Mouse (Mus musculus): ENCODE data around the gene Zdhhc4. TPM values are rescaled to one million over a fixed set of nuclear protein-coding genes. Genes with fewer than 3 reads are reported as not detected.
A peak's percentile ranks its signal among the peaks of the same experiment; 100 is the strongest.

Zdhhc4 gene
- total RNA-seq, 1 experiment: 27.7 TPM

GRCm38 (mm10) chr5:143297986-143298385, 31.1 kb downstream of the Zdhhc4 start:
- Histone ChIP-seq H3K36me3 (ENCODE audit: control insufficient read depth, insufficient read depth, low read length, poor library complexity, severe bottlenecking) (peaks cover 9% of the 10 kb centered on the region), H3K4me3 (ENCODE audit: insufficient read depth in 1 of 2, low read depth in 1 of 2, low read length in 2 of 2, poor library complexity in 1 of 2, severe bottlenecking in 1 of 2) (no peak overlapping the region), H3K9me3 (ENCODE audit: control insufficient read depth, insufficient read depth, low read depth, low read length) (no peaks in the 10 kb centered on the region), H3K9ac (ENCODE audit: insufficient read depth, low read depth, low read length, poor library complexity, severe bottlenecking) (no peak overlapping the region), H3K27ac (ENCODE audit: insufficient read depth, low read depth, low read length, poor library complexity, severe bottlenecking) (no peak overlapping the region), H3K4me1 (ENCODE audit: control insufficient read depth in 2 of 2, insufficient read depth in 2 of 2, low read length in 2 of 2, poor library complexity in 1 of 2) (peaks cover 2 to 3% of the 10 kb centered on the region in 2 experiments; a peak in 2 of 4 replicates)
- in situ Hi-C loops (cut with MboI; ENCODE audit: low sequenced_read_pairs in 2 of 2, unreplicated experiment in 2 of 2): no loop called here
- TF ChIP-seq HCFC1 (IDR thresholded peaks at IDR 0.05; ENCODE audit: borderline replicate concordance, insufficient read depth, low read length): no peak
- no peak for TF ChIP-seq CHD2 (IDR thresholded peaks at IDR 0.05; ENCODE audit: low read depth, low read length)
- TF ChIP-seq ZC3H11A (IDR thresholded peaks at IDR 0.05; ENCODE audit: borderline replicate concordance, low read depth, low read length): no peak
- TF ChIP-seq MAFK (IDR thresholded peaks at IDR 0.05; ENCODE audit: insufficient read depth, low read depth, low read length): no peak
- no peak for TF ChIP-seq ZNF384 (IDR thresholded peaks at IDR 0.05; ENCODE audit: low read depth, low read length)
- DNase-seq (ENCODE audit: low read depth, low spot score): no peak

DNA sequence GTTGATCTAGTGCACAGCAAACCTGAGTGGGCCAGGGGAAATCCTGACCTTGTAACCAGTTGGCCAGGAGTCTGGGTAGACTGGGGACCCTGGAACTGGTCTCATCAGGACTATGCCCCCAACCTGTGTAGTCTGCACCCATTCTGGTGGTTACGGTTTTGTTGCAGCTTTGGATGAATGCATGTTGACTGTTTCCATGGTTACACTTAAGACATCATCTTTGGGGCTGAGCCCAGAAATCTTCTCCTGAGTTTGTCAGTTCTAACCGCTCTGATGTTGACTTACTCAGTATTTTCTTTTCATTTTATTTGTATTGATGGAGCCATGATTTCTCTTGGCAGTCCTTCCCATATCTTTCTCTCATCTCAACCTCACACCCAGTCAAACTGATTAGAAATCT, 33.7 kb downstream of the Zdhhc4 start:
- H3K4me1 ChIP-seq (ENCODE audit: control insufficient read depth in 2 of 2, insufficient read depth in 2 of 2, low read length in 2 of 2, poor library complexity in 1 of 2): peaks cover 2 to 3% of the 10 kb centered on the region in 2 experiments; a peak in 2 of 4 replicates
- in situ Hi-C loops (cut with MboI; ENCODE audit: low sequenced_read_pairs in 2 of 2, unreplicated experiment in 2 of 2): no loop called here
- no peak overlapping the region for H3K27ac ChIP-seq (ENCODE audit: insufficient read depth, low read depth, low read length, poor library complexity, severe bottlenecking)
- no peak overlapping the region for H3K9ac ChIP-seq (ENCODE audit: insufficient read depth, low read depth, low read length, poor library complexity, severe bottlenecking)
- H3K36me3 ChIP-seq (ENCODE audit: control insufficient read depth, insufficient read depth, low read length, poor library complexity, severe bottlenecking): no peaks in the 10 kb centered on the region
- DNase-seq (ENCODE audit: low read depth, low spot score): no peak
- no peaks in the 10 kb centered on the region for H3K9me3 ChIP-seq (ENCODE audit: control insufficient read depth, insufficient read depth, low read depth, low read length)
- TF ChIP-seq ZNF384 (IDR thresholded peaks at IDR 0.05; ENCODE audit: low read depth, low read length) (no peak), ZC3H11A (IDR thresholded peaks at IDR 0.05; ENCODE audit: borderline replicate concordance, low read depth, low read length) (no peak), MAFK (IDR thresholded peaks at IDR 0.05; ENCODE audit: insufficient read depth, low read depth, low read length) (no peak), CHD2 (IDR thresholded peaks at IDR 0.05; ENCODE audit: low read depth, low read length) (no peak), HCFC1 (IDR thresholded peaks at IDR 0.05; ENCODE audit: borderline replicate concordance, insufficient read depth, low read length) (no peak)
- no peak overlapping the region for H3K4me3 ChIP-seq (ENCODE audit: insufficient read depth in 1 of 2, low read depth in 1 of 2, low read length in 2 of 2, poor library complexity in 1 of 2, severe bottlenecking in 1 of 2)

DNA sequence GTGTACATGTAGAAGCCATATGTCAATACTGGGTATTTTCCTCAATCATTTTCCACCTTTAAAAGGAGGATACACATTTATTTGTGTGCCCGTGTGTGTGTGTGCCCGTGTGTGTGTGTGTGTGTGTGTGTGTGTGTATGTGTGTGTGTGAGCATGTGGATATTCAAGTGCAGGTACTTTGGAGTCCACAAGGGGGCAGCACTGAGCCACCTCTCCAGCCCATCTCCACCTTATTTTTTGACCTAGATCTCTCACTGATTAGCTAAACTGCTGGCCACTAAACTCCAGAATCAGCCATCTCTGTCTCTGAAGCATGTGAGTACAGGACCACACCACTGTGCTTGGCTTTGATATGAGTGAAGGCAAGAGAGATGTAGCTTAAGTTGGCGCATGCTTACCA, 34.2 kb downstream of the Zdhhc4 start:
- no peak overlapping the region for H3K9ac ChIP-seq (ENCODE audit: insufficient read depth, low read depth, low read length, poor library complexity, severe bottlenecking)
- DNase-seq (ENCODE audit: low read depth, low spot score): no peak
- H3K4me3 ChIP-seq (ENCODE audit: insufficient read depth in 1 of 2, low read depth in 1 of 2, low read length in 2 of 2, poor library complexity in 1 of 2, severe bottlenecking in 1 of 2): no peak overlapping the region
- H3K27ac ChIP-seq (ENCODE audit: insufficient read depth, low read depth, low read length, poor library complexity, severe bottlenecking): no peak overlapping the region
- in situ Hi-C loops (cut with MboI; ENCODE audit: low sequenced_read_pairs in 2 of 2, unreplicated experiment in 2 of 2): no loop called here
- H3K9me3 ChIP-seq (ENCODE audit: control insufficient read depth, insufficient read depth, low read depth, low read length): no peaks in the 10 kb centered on the region
- TF ChIP-seq CHD2 (IDR thresholded peaks at IDR 0.05; ENCODE audit: low read depth, low read length) (no peak), ZNF384 (IDR thresholded peaks at IDR 0.05; ENCODE audit: low read depth, low read length) (no peak)
- H3K36me3 ChIP-seq (ENCODE audit: control insufficient read depth, insufficient read depth, low read length, poor library complexity, severe bottlenecking): no peaks in the 10 kb centered on the region
- peaks cover 2 to 3% of the 10 kb centered on the region in 2 experiments; a peak in 2 of 4 replicates for H3K4me1 ChIP-seq (ENCODE audit: control insufficient read depth in 2 of 2, insufficient read depth in 2 of 2, low read length in 2 of 2, poor library complexity in 1 of 2)

DNA sequence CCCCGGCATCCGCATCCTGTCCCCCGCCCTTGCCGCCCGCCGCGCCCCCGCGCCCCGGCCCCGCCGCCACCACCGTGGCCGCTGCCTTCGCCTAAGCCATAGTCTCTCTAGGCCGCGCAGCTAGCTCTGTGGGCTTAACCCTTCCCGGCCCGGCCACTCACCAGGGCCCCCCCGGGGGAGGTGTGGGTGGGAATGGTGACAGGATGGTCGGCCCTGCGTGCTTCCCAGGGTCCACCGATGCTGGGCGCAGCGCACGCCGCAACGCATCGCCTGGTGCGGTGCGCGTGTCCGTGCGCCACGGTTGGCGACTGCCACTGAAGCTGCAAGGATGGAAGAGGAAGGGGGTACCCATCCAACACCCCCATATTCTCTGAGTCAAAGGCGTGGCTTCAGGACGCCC, 35.7 kb downstream of the Zdhhc4 start, which contains the start of gene Zfp853:
Gene Zfp853, minus strand, starts transcription at position 220 of the 400 bp plus-strand sequence.
- Histone ChIP-seq H3K4me1 (ENCODE audit: control insufficient read depth in 2 of 2, insufficient read depth in 2 of 2, low read length in 2 of 2, poor library complexity in 1 of 2) (peaks cover 2 to 3% of the 10 kb centered on the region in 2 experiments; a peak in 2 of 4 replicates), H3K36me3 (ENCODE audit: control insufficient read depth, insufficient read depth, low read length, poor library complexity, severe bottlenecking) (no peaks in the 10 kb centered on the region), H3K27ac (ENCODE audit: insufficient read depth, low read depth, low read length, poor library complexity, severe bottlenecking) (no peak within 1 kb of the TSS), H3K4me3 (ENCODE audit: insufficient read depth in 1 of 2, low read depth in 1 of 2, low read length in 2 of 2, poor library complexity in 1 of 2, severe bottlenecking in 1 of 2) (peak within 1 kb of the TSS; percentile 61 to 62), H3K9me3 (ENCODE audit: control insufficient read depth, insufficient read depth, low read depth, low read length) (no peaks in the 10 kb centered on the region), H3K9ac (ENCODE audit: insufficient read depth, low read depth, low read length, poor library complexity, severe bottlenecking) (peak within 1 kb of the TSS; percentile 61; the same call in 1 of the 2 replicates)
- no peak for DNase-seq (ENCODE audit: low read depth, low spot score)
- in situ Hi-C loops (cut with MboI; ENCODE audit: low sequenced_read_pairs in 2 of 2, unreplicated experiment in 2 of 2): no loop called here
- TF ChIP-seq ZC3H11A (IDR thresholded peaks at IDR 0.05; ENCODE audit: borderline replicate concordance, low read depth, low read length) (no peak), ZNF384 (IDR thresholded peaks at IDR 0.05; ENCODE audit: low read depth, low read length) (no peak), HCFC1 (IDR thresholded peaks at IDR 0.05; ENCODE audit: borderline replicate concordance, insufficient read depth, low read length) (no peak), CHD2 (IDR thresholded peaks at IDR 0.05; ENCODE audit: low read depth, low read length) (no peak), MAFK (IDR thresholded peaks at IDR 0.05; ENCODE audit: insufficient read depth, low read depth, low read length) (no peak)

- no peak for DNase-seq (ENCODE audit: low read depth, low spot score)
Observed at GRCm38 (mm10) chr5:143292879-143293278, 36.2 kb downstream of the Zdhhc4 start.

More at GRCm38 (mm10) chr5:143292879-143293278, 36.2 kb downstream of the Zdhhc4 start:
- Histone ChIP-seq H3K4me3 (ENCODE audit: insufficient read depth in 1 of 2, low read depth in 1 of 2, low read length in 2 of 2, poor library complexity in 1 of 2, severe bottlenecking in 1 of 2) (peak overlapping the region; percentile 61 to 62), H3K27ac (ENCODE audit: insufficient read depth, low read depth, low read length, poor library complexity, severe bottlenecking) (no peak overlapping the region), H3K4me1 (ENCODE audit: control insufficient read depth in 2 of 2, insufficient read depth in 2 of 2, low read length in 2 of 2, poor library complexity in 1 of 2) (peaks cover under 1 to 2% of the 10 kb centered on the region in 2 experiments; a peak in 2 of 4 replicates), H3K36me3 (ENCODE audit: control insufficient read depth, insufficient read depth, low read length, poor library complexity, severe bottlenecking) (no peaks in the 10 kb centered on the region), H3K9me3 (ENCODE audit: control insufficient read depth, insufficient read depth, low read depth, low read length) (no peaks in the 10 kb centered on the region), H3K9ac (ENCODE audit: insufficient read depth, low read depth, low read length, poor library complexity, severe bottlenecking) (peak overlapping the region; percentile 61; the same call in 1 of the 2 replicates)
- in situ Hi-C loops (cut with MboI; ENCODE audit: low sequenced_read_pairs in 2 of 2, unreplicated experiment in 2 of 2): no loop called here
- TF ChIP-seq CHD2 (IDR thresholded peaks at IDR 0.05; ENCODE audit: low read depth, low read length) (no peak), ZNF384 (IDR thresholded peaks at IDR 0.05; ENCODE audit: low read depth, low read length) (no peak), MAFK (IDR thresholded peaks at IDR 0.05; ENCODE audit: insufficient read depth, low read depth, low read length) (no peak), HCFC1 (IDR thresholded peaks at IDR 0.05; ENCODE audit: borderline replicate concordance, insufficient read depth, low read length) (no peak), ZC3H11A (IDR thresholded peaks at IDR 0.05; ENCODE audit: borderline replicate concordance, low read depth, low read length) (no peak)
